Mouse (Mus musculus): ENCODE data around the gene G6pc.

GRCm38 (mm10) chr11:101326147-101326546 is 41.2 kb upstream of the G6pc start:
- TF ChIP-seq CTCF (IDR thresholded peaks at IDR 0.05; ENCODE audit: insufficient read depth, low read length) (no peak), POLR2A (IDR thresholded peaks at IDR 0.05; ENCODE audit: borderline replicate concordance, extremely low read depth, low read depth, low read length) (no peak)
